Mouse (Mus musculus): Measurements from ENCODE around the gene Olfr1131. TPM values are rescaled to one million over a fixed set of nuclear protein-coding genes. Genes with fewer than 3 reads are reported as not detected.

Gene Olfr1131
- not detected in 2 replicates for polyA plus RNA-seq (2012; ENCODE audit: low replicate concordance)

GRCm38 (mm10) chr2:87626804-87627203, at the start of gene Olfr1131:
TSS of gene Olfr1131 (plus strand) at chr2:87627104.

GRCm38 (mm10) chr2:87605912-87606311, 21.0 kb upstream of the Olfr1131 start, which contains the start of gene Olfr1130:
TSS of gene Olfr1130 (plus strand) at chr2:87606212.

GRCm38 (mm10) chr2:87637435-87637834, 10.5 kb downstream of the Olfr1131 start, which contains the start of gene Olfr1132:
TSS of gene Olfr1132 (minus strand) at chr2:87637535.

GRCm38 (mm10) chr2:87647274-87647673, 20.4 kb downstream of the Olfr1131 start, which contains the start of gene Olfr1133:
TSS of gene Olfr1133 (minus strand) at chr2:87647374.

GRCm38 (mm10) chr2:87658360-87658759, 31.5 kb downstream of the Olfr1131 start, which contains the start of gene Olfr1134:
TSS of gene Olfr1134 (minus strand) at chr2:87658460.

GRCm38 (mm10) chr2:87673564-87673963, 46.7 kb downstream of the Olfr1131 start, which contains the start of gene Olfr1135:
TSS of gene Olfr1135 (minus strand) at chr2:87673664.

Other genes starting within 250 kb of the Olfr1131 start
- gene Olfr1122, start 241.3 kb upstream of the Olfr1131 start, polyA plus RNA-seq (2012; ENCODE audit: low replicate concordance) = 0.23 TPM in 1 of 2 replicates, not detected in the other
- gene Olfr1123, start 210.5 kb upstream of the Olfr1131 start, polyA plus RNA-seq (2012; ENCODE audit: low replicate concordance) = not detected in 2 replicates
- gene Olfr1124, start 196.8 kb upstream of the Olfr1131 start, polyA plus RNA-seq (2012; ENCODE audit: low replicate concordance) = not detected in 2 replicates
- gene Olfr1126, start 173.1 kb upstream of the Olfr1131 start, polyA plus RNA-seq (2012; ENCODE audit: low replicate concordance) = not detected in 2 replicates
- not detected in 2 replicates for gene Pramel7, start 130.0 kb upstream of the Olfr1131 start, polyA plus RNA-seq (2012; ENCODE audit: low replicate concordance)
- not detected in 2 replicates for gene Pramel6, start 120.5 kb upstream of the Olfr1131 start, polyA plus RNA-seq (2012; ENCODE audit: low replicate concordance)
- gene Olfr153, start 95.3 kb upstream of the Olfr1131 start, polyA plus RNA-seq (2012; ENCODE audit: low replicate concordance) = not detected in 2 replicates
- gene Olfr1128, start 81.6 kb upstream of the Olfr1131 start, polyA plus RNA-seq (2012; ENCODE audit: low replicate concordance) = not detected in 2 replicates
- not detected in 2 replicates for gene Olfr1129, start 53.2 kb upstream of the Olfr1131 start, polyA plus RNA-seq (2012; ENCODE audit: low replicate concordance)
- not detected in 2 replicates for gene Olfr1130, start 20.9 kb upstream of the Olfr1131 start, polyA plus RNA-seq (2012; ENCODE audit: low replicate concordance)
- not detected in 2 replicates for gene Olfr1132, start 10.4 kb downstream of the Olfr1131 start, polyA plus RNA-seq (2012; ENCODE audit: low replicate concordance)
- not detected in 2 replicates for gene Olfr1133, start 20.3 kb downstream of the Olfr1131 start, polyA plus RNA-seq (2012; ENCODE audit: low replicate concordance)
- not detected in 2 replicates for gene Olfr1134, start 31.4 kb downstream of the Olfr1131 start, polyA plus RNA-seq (2012; ENCODE audit: low replicate concordance)
- not detected in 2 replicates for gene Olfr1135, start 46.6 kb downstream of the Olfr1131 start, polyA plus RNA-seq (2012; ENCODE audit: low replicate concordance)
- not detected in 2 replicates for gene Olfr1136, start 66.8 kb downstream of the Olfr1131 start, polyA plus RNA-seq (2012; ENCODE audit: low replicate concordance)
- not detected in 2 replicates for gene Olfr1137, start 86.1 kb downstream of the Olfr1131 start, polyA plus RNA-seq (2012; ENCODE audit: low replicate concordance)
- gene Olfr1138, start 112.9 kb downstream of the Olfr1131 start, polyA plus RNA-seq (2012; ENCODE audit: low replicate concordance) = not detected in 2 replicates
- not detected in 2 replicates for gene Olfr1140, start 116.6 kb downstream of the Olfr1131 start, polyA plus RNA-seq (2012; ENCODE audit: low replicate concordance)
- gene Olfr1141, start 126.9 kb downstream of the Olfr1131 start, polyA plus RNA-seq (2012; ENCODE audit: low replicate concordance) = not detected in 2 replicates
- not detected in 2 replicates for gene Olfr152, start 152.4 kb downstream of the Olfr1131 start, polyA plus RNA-seq (2012; ENCODE audit: low replicate concordance)
- gene Olfr1143, start 173.5 kb downstream of the Olfr1131 start, polyA plus RNA-seq (2012; ENCODE audit: low replicate concordance) = not detected in 2 replicates
- not detected in 2 replicates for gene Olfr1145, start 182.7 kb downstream of the Olfr1131 start, polyA plus RNA-seq (2012; ENCODE audit: low replicate concordance)
- gene Olfr1148, start 203.4 kb downstream of the Olfr1131 start, polyA plus RNA-seq (2012; ENCODE audit: low replicate concordance) = not detected in 2 replicates
- gene Olfr1150-ps1, start 216.9 kb downstream of the Olfr1131 start, polyA plus RNA-seq (2012; ENCODE audit: low replicate concordance) = not detected in 2 replicates
- gene Olfr1151, start 228.8 kb downstream of the Olfr1131 start, polyA plus RNA-seq (2012; ENCODE audit: low replicate concordance) = not detected in 2 replicates
- not detected in 2 replicates for gene Olfr1152, start 239.4 kb downstream of the Olfr1131 start, polyA plus RNA-seq (2012; ENCODE audit: low replicate concordance)

Data from hematopoietic multipotent progenitor cell, adult 10-12 weeks (in vitro differentiated cells).